Mouse (Mus musculus) heart, adult 2 months (tissue): Measurements from ENCODE around the gene Kpna2. TPM values are rescaled to one million over a fixed set of nuclear protein-coding genes. Genes with fewer than 3 reads are reported as not detected.
A peak's percentile ranks its signal among the peaks of the same experiment; 100 is the strongest.

ENCODE experiments used
- DNase-seq, 2 experiments: peaks; one replicate each; pipeline ENCODE4 v3.0.0; 2021
- H3K27ac ChIP-seq: fragments of 200-600 bp; 2 replicates; pipeline ENCODE4 v1.8.1; 2022
- H3K27me3 ChIP-seq: fragments of 200-500 bp; 2 replicates; pipeline ENCODE4 v1.6.1; 2012; ENCODE audit warnings: mild to moderate bottlenecking, low read length, inconsistent platforms, mixed read lengths; ENCODE audit not compliant: control insufficient read depth, insufficient read depth
- H3K36me3 ChIP-seq: fragments of 200-500 bp; 2 replicates; pipeline ENCODE4 v1.6.1; 2012; ENCODE audit warnings: low read length, inconsistent platforms; ENCODE audit not compliant: control insufficient read depth, insufficient read depth
- H3K4me1 ChIP-seq: fragments of 200-500 bp; 2 replicates; pipeline ENCODE4 v1.6.1; 2011; ENCODE audit warnings: low read length; ENCODE audit not compliant: control insufficient read depth, insufficient read depth
- H3K4me3 ChIP-seq: fragments of 200-600 bp; 2 replicates; pipeline ENCODE4 v1.8.1; 2022
- H3K79me2 ChIP-seq: fragments of 200-500 bp; replicated peaks from 2 replicates; pipeline ENCODE4 v1.6.1; 2012; ENCODE audit warnings: mild to moderate bottlenecking, inconsistent platforms, low read length, moderate library complexity, mixed read lengths; ENCODE audit not compliant: control insufficient read depth, insufficient read depth
- H3K9ac ChIP-seq: fragments of 200-500 bp; 2 replicates; pipeline ENCODE4 v1.6.1; 2012; ENCODE audit warnings: low read depth, mild to moderate bottlenecking, control low read depth, inconsistent platforms, low read length, mixed read lengths
- CTCF ChIP-seq: fragments of 200-600 bp; IDR thresholded peaks from 2 replicates; pipeline ENCODE4 v1.8.1; 2022; ENCODE audit warnings: antibody characterized with exemption, mild to moderate bottlenecking, moderate library complexity
- EP300 ChIP-seq: fragments of 200-500 bp; IDR thresholded peaks from 2 replicates; pipeline ENCODE4 v1.6.1; 2011; ENCODE audit warnings: low read depth, low read length, control low read depth; ENCODE audit not compliant: insufficient read depth
- POLR2A ChIP-seq: fragments of 200-500 bp; IDR thresholded peaks from 2 replicates; pipeline ENCODE4 v1.6.1; 2011; ENCODE audit warnings: mild to moderate bottlenecking, low read depth, low read length, control low read depth; ENCODE audit not compliant: insufficient read depth
- WGBS: fragments of 180-500 bp; shearing (Covaris S2); methylation state at CpG from one replicate; pipeline ENCODE4 v1.1.7; 2018; 5-methylcytosine and 5-hydroxymethylcytosine counted together
- intact Hi-C: fragments of 180-260 bp; cut with DNase I; formaldehyde crosslinking; loops from one replicate; pipeline ENCODE4 v1.15.1; 2025
- polyA plus RNA-seq: library from polyadenylated mRNA; depleted of rRNA; stranded (reverse); fragments of >200 nt; gene quantifications from 2 replicates; pipeline ENCODE4 v1.2.3, GENCODE M21; 2012; rRNA removed
- total RNA-seq, 2 experiments: library from RNA; stranded (reverse); gene quantifications; 2 replicates each; pipeline ENCODE4 v1.2.3; 2021

Kpna2 gene
- total and polyA plus RNA-seq, 3 experiments, result 19.5 to 62.9 (median 61.1) TPM

DNA sequence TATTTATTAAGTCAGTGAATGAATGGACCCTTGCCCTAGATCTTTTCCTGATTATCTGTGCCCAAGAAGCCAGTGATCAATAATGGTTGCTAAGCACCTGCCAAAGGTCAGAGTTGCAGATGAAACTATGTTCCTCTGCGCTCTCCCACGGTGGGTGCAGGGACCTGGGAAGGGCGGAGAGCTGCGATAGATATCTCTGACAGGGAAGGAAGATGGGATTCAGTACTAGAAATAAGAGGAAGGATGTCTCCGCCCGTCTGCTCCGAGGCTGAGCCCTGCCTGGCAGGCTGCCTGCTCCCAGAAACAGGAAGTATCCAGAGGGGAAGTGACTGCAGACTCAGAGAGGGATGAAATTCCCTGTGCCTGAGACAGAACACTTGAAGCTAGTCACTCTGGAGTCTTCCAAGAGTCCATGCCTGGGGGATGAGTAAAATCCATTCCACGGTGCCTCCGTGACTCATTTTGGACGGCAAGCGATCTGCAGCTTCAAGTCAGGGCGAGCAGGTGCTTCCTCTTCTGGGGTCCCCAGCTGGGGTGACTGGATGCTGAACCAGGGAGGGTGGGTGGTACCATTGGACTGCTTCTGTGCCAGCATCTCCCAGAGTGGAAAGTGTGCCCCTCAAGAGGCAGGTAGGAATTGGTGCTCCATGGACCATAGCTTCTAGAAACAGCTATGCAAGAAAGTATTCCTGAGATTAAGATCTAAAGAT is 41.9 kb downstream of the Kpna2 start:
- intact Hi-C loops, result loop anchor here (1.0 to 5.0 kb wide), 2 partner anchors 22 to 35 kb away; partner anchors contain the start of gene Smurf2
- peak; percentile 86 to 89 for DNase-seq
- peaks cover 20% of the 10 kb centered on the region for H3K4me1 ChIP-seq
- TF ChIP-seq POLR2A, result 0 out of 2 replicates have a peak, but pooled peaks have one; percentile 34
- no peak for TF ChIP-seq CTCF
- peak; percentile 95 for TF ChIP-seq EP300
- peaks cover 2% of the 10 kb centered on the region; the same call in 1 of the 2 replicates for H3K36me3 ChIP-seq
- 0 out of 2 replicates have a peak overlapping the region, but pooled peaks have one; percentile 0 for H3K4me3 ChIP-seq
- no peaks in the 10 kb centered on the region for H3K79me2 ChIP-seq
- WGBS, result 27% methylated on average over 12 of the region's 12 CpGs
- peak overlapping the region; percentile 81 for H3K27ac ChIP-seq
- no peak overlapping the region for H3K9ac ChIP-seq
- no peaks in the 10 kb centered on the region for H3K27me3 ChIP-seq

DNA sequence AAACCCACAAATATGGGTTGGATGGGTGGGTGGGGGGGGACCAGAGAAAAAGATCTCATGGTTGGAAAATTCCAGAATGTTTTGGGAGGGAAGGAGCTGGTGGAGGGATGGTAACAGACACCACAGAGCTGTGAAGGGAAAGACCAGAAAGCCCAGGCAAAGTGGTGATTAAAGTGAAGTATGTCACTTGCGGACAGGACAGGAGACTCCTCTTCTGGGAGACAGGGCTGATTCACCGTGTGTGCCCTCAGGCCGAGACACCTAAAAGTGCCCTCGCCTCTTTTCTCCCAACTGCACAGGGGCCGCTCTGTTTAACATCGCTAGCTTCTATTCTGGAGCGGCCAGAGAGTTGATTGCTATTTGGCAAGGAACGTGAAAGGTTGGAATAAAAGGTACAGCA is 44.8 kb downstream of the Kpna2 start:
- H3K27ac ChIP-seq, result peak overlapping the region; percentile 34
- intact Hi-C loops, result no loop called here
- DNase-seq, result no peak
- H3K79me2 ChIP-seq, result no peaks in the 10 kb centered on the region
- H3K4me3 ChIP-seq, result no peak overlapping the region
- H3K36me3 ChIP-seq, result peaks cover 2% of the 10 kb centered on the region; the same call in 1 of the 2 replicates
- H3K27me3 ChIP-seq, result no peaks in the 10 kb centered on the region
- TF ChIP-seq EP300 (no peak), POLR2A (no peak), CTCF (no peak)
- H3K4me1 ChIP-seq, result peaks cover 14% of the 10 kb centered on the region
- H3K9ac ChIP-seq, result peak overlapping the region; percentile 31; the same call in 1 of the 2 replicates
- 49% methylated on average over 8 of the region's 8 CpGs for WGBS

DNA sequence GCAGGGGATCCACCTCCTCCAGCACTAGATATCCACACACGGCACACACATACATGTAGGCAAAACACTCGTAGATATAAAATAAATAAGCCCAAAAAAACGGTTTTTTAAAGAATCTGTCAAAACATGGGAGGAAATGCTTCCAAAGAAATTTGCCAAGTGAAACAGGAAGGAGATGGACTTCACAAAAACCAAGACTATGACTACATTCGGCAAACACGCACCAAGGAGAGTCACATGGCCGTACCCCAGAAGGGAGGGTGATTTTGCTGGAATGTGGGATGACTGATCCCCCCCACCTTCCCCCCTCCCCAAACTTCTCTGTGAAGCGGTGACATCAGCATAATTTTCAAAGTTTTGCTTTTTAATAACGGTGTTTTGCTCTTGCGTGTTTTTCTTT is 45.2 kb downstream of the Kpna2 start:
- H3K27me3 ChIP-seq, result no peaks in the 10 kb centered on the region
- H3K36me3 ChIP-seq, result peaks cover 2% of the 10 kb centered on the region; the same call in 1 of the 2 replicates
- no peaks in the 10 kb centered on the region for H3K79me2 ChIP-seq
- intact Hi-C loops, result no loop called here
- H3K4me3 ChIP-seq, result no peak overlapping the region
- no peak for DNase-seq
- TF ChIP-seq POLR2A (no peak), CTCF (no peak)
- H3K27ac ChIP-seq, result peak overlapping the region; percentile 31; the same call in 1 of the 2 replicates
- WGBS, result 42% methylated on average over 9 of the region's 9 CpGs
- no peak overlapping the region for H3K9ac ChIP-seq
- H3K4me1 ChIP-seq, result peaks cover 11% of the 10 kb centered on the region

Other genes starting within 250 kb of the Kpna2 start
- 100 to 1,000 TPM; 114 to 123 TPM for gene Pecam1, start 248.9 kb downstream of the Kpna2 start, total RNA-seq
- gene Pecam1, start 248.9 kb downstream of the Kpna2 start, polyA plus RNA-seq, result 78.3 and 130 TPM in 2 replicates
- 1 to 10 TPM in 1 of 2 experiments, under 1 TPM in 1; 0.93 to 1.4 TPM for gene Milr1, start 248.3 kb downstream of the Kpna2 start, total RNA-seq
- gene Milr1, start 248.3 kb downstream of the Kpna2 start, polyA plus RNA-seq, result 0.29 and 0.56 TPM in 2 replicates
- gene Polg2, start 220.0 kb downstream of the Kpna2 start, total RNA-seq, result 1 to 10 TPM; 3.7 to 4.2 TPM
- gene Polg2, start 220.0 kb downstream of the Kpna2 start, polyA plus RNA-seq, result 2.7 and 3.8 TPM in 2 replicates
- 100 to 1,000 TPM; 328 to 354 TPM for gene Ddx5, start 210.4 kb downstream of the Kpna2 start, total RNA-seq
- 202 and 306 TPM in 2 replicates for gene Ddx5, start 210.4 kb downstream of the Kpna2 start, polyA plus RNA-seq
- 1 to 10 TPM; 4.9 to 6.0 TPM for gene Cep95, start 210.3 kb downstream of the Kpna2 start, total RNA-seq
- gene Cep95, start 210.3 kb downstream of the Kpna2 start, polyA plus RNA-seq, result 2.7 and 5.3 TPM in 2 replicates
- gene Smurf2, start 78.8 kb downstream of the Kpna2 start, total RNA-seq, result 10 to 100 TPM; 39.9 to 41.0 TPM
- 9.5 and 14.9 TPM in 2 replicates for gene Smurf2, start 78.8 kb downstream of the Kpna2 start, polyA plus RNA-seq
- 1 to 10 TPM; 1.9 to 3.0 TPM for gene 1810010H24Rik, start 26.1 kb upstream of the Kpna2 start, total RNA-seq
- 1.9 and 2.7 TPM in 2 replicates for gene 1810010H24Rik, start 26.1 kb upstream of the Kpna2 start, polyA plus RNA-seq
- gene Bptf, start 132.6 kb upstream of the Kpna2 start, total RNA-seq, result 10 to 100 TPM; 25.6 to 27.5 TPM
- 11.7 and 13.1 TPM in 2 replicates for gene Bptf, start 132.6 kb upstream of the Kpna2 start, polyA plus RNA-seq
- 10 to 100 TPM; 18.3 to 18.6 TPM for gene Nol11, start 189.8 kb upstream of the Kpna2 start, total RNA-seq
- 8.2 and 13.9 TPM in 2 replicates for gene Nol11, start 189.8 kb upstream of the Kpna2 start, polyA plus RNA-seq